Mouse (Mus musculus) lung, adult 2 months (tissue): ENCODE results near the gene Osbpl11.

Experiments used
- CTCF ChIP-seq: fragments of 200-500 bp; IDR thresholded peaks from 2 replicates; pipeline ENCODE4 v1.5.1; 2011; ENCODE audit warnings: mild to moderate bottlenecking, low read length, control low read depth; ENCODE audit not compliant: insufficient read depth
- POLR2A ChIP-seq: fragments of 200-500 bp; IDR thresholded peaks from 2 replicates; pipeline ENCODE4 v1.6.1; 2011; ENCODE audit warnings: low read depth, mild to moderate bottlenecking, control low read depth, low read length, borderline replicate concordance; ENCODE audit errors: extremely low read depth

DNA sequence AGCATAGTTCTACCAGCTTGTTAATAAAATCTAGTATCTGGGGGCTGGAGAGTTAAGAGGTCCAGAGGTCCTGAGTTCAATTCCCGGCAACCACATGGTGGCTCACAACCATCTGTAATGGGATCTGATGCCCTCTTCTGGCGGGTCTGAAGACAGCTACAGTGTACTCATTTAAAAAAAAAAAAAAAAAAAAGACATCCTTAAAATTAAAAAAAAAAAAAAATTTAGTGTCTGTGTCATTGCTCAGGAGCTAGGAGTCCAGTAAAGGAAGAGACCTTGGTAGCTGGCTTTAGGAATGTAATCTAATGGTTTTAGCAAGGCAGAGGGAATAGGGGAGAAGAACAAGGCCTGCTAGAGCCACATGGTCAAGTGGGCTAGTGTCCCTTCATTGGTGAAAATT is 25.9 kb downstream of the Osbpl11 start:
- TF ChIP-seq CTCF (no peak), POLR2A (no peak)
